Mouse (Mus musculus) fat pad, adult 2 months (tissue): ENCODE data around the gene Hpcal1.

Source experiments
- DNase-seq: peaks from one replicate; pipeline ENCODE4 v3.0.0-alpha.2; 2011; ENCODE audit warnings: low read depth, low spot score; ENCODE audit errors: extremely low read depth

The Hpcal1 gene

GRCm38 (mm10) chr12:17684315-17684714 is 6.3 kb upstream of the Hpcal1 start:
- DNase-seq, result peak; percentile 70

DNA sequence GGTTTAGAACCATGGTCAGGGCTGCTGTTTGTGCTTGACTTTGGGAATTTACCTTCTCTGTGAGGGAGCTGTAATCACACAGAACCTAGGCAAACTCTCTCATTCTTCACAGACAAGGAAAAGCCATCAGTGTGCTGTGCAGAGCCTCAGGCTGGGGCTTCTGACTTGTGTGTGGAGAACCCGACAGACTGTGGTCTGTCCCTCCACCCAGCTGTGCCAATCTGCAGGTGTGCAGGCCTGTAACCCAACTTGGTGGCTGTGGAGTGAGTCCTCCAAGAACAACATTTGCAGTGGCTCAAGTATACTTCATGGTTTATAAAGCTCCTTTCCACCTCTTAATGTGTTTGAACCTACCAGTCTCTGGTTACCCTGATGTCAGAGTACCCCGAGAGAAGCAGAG is 4.5 kb upstream of the Hpcal1 start:
- no peak for DNase-seq

GRCm38 (mm10) chr12:17688913-17689312 is 1.7 kb upstream of the Hpcal1 start:
- DNase-seq, result no peak

DNA sequence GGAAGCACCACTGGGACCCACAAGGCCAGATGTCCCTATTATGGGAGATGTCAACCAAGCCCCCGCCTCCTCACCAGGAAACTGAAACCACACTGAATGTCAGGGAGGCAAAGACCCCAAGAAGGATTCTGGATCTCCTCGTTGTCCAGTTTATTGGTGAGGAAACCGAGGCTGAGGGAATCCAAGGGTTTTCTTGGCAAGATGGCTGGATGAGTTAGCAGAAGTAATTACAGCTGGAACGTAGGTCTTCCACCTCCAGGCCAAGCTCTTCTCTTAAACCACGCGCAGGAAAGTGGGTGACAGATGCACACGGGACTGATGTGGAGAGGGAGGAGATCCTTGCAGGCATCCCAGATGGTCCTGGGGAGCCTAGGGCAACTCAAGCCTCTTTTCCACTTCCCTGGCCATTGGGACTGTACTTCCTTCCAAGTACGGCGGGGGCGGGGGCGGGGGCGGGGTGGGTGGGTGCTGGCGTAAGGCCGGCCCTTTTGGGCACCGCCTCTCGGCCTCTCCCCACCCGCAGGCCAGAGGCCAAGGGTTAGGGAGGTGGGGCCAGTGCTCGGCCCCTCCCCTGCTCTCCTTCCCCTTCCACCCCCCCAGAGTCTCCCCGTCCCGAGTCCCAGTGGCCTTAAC is 609 bp upstream of the Hpcal1 start:
- no peak for DNase-seq

DNA sequence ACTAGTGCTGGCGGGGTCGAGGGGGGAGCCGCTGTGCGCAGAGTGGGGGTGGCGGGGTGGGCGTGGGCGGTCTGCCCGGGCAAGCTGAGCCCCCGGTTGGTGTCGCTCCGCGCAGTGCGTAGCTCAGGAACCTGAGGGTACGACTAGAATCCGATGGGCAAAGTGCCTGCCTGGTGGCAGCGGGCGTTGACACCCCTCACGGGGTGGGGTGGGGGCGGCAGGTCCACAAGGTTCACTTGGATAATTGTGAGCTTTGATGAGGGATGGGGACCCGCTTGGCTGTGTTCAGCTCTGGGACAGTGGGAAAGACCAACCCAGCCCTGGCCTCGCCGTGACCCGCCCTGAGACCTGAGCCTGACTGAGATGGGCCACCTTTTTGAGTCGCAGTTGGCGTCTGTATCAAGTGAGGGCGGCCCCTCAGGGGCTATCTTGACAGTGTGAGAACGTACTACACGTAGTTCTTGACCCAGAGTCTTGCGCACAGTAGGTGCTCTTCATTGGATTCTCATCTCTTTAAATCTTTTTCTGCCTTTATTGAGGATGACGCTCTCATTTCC is 742 bp downstream of the Hpcal1 start:
- DNase-seq, result no peak

DNA sequence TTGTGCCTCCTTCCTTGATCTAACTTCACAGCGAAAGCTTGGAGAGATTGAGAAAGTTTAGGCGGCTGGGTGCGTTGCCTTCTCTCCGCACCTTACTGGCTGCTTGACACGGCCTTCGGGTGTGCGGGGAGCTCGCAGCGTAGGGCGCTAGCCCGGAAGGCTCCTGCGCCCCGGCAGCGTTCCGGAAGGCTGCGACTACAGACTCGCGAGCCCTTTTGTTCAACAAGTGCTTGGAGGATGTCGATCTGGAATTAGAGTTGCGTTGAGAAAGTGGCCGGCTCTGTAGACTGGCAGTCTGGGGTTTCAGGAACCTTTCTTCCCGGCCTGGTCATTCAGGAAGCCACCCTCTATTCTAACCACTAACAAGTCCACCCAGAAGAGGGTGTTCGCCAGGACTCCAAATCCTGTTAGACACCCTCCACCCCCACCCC is 1.2 kb downstream of the Hpcal1 start:
- no peak for DNase-seq

DNA sequence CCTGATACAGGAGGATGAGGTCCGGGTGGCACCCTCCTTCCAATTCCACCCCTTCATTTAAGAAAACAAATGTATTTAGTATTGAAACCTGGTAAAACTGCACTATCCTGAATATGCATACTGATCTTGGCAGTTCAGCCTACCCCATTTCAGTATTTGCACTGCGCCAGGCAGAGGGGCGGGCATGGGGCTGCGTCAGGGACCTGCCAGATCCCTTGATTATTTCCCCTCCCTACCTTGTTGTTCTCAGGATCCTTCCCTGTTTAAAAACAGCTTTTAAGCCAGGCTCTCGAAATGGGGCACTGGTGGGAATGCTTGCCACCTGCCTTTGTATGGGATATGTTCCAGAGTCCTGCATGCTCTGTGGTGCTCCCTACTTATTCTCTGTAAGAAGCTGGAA is 1.7 kb downstream of the Hpcal1 start:
- DNase-seq, result no peak

- DNase-seq, result no peak
Measured at GRCm38 (mm10) chr12:17692953-17693352, 2.3 kb downstream of the Hpcal1 start.

DNA sequence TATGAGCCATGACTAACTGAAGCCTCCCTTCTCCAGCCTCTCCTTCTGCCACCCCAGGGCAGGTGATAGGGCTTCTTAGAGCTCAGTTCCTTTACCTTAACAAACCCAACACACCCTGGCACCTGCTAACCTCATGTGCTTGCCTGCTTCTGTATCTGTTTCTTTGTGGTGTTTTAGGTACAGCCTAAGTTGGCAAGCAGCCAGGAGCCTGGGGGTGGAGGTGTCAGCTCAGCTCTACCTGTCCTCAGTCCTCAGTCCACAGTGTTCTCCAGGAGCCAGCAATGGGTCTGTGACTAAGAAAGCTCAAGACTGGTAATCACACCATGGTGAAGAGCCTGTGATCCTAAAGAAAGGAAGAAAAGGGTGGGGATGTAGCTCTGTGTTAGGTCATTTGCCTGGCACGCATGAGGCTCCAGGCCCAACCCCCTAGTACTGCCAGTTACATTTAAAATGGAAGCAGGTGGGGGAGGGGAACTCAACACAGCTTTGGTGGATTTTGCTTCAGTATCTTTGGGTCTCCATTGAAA is 4.0 kb downstream of the Hpcal1 start:
- no peak for DNase-seq

- no peak for DNase-seq
Measured at GRCm38 (mm10) chr12:17696395-17696794, 5.7 kb downstream of the Hpcal1 start.

DNA sequence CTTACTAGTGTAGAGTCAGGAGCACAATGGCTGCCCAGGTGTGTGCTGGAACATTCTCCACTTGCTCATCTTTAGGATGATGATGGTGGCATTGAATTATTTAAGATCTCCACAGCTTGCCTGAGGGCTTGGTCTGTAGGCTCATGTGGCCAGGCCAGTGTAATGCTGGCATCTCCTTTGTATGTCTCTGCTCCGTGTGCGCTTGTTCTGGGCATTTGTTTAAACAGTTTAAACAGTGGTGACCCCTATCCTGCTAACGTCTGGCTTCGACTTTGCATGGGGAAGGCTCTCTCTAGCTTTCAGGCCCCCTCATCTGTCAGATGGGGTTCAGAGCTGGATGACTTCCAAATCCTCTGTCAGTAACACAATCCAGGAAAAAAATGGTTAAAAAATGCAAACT is 8.3 kb downstream of the Hpcal1 start:
- DNase-seq, result no peak

GRCm38 (mm10) chr12:17699480-17699879 is 8.8 kb downstream of the Hpcal1 start:
- DNase-seq, result no peak

- DNase-seq, result no peak
Measured at GRCm38 (mm10) chr12:17701131-17701720, 10.6 kb downstream of the Hpcal1 start.

- DNase-seq, result no peak
Measured at GRCm38 (mm10) chr12:17701795-17702194, 11.1 kb downstream of the Hpcal1 start.

GRCm38 (mm10) chr12:17702257-17702943 is 11.7 kb downstream of the Hpcal1 start:
- DNase-seq, result no peak

DNA sequence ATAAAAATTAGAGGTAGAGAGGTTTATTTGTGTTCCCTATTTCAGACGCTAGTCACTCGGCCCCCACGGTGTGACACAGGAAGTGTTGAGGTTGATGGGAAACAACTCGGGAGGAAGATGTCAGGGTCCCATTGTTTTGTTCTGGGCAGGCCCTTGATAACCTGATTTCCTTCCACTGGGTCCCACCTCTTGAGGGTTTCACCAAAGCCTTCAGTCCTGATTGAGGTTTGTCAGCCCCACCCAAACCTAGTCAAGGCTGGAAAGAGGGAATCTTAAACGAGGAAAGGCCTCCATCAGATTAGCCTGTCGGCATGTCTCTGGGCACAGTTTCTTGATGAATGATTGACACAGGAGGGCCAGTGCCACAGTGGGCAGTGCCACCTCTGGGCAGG is 12.3 kb downstream of the Hpcal1 start:
- no peak for DNase-seq

- DNase-seq, result no peak
Measured at GRCm38 (mm10) chr12:17703866-17704265, 13.2 kb downstream of the Hpcal1 start.

GRCm38 (mm10) chr12:17707472-17707871 is 16.8 kb downstream of the Hpcal1 start:
- DNase-seq, result no peak

DNA sequence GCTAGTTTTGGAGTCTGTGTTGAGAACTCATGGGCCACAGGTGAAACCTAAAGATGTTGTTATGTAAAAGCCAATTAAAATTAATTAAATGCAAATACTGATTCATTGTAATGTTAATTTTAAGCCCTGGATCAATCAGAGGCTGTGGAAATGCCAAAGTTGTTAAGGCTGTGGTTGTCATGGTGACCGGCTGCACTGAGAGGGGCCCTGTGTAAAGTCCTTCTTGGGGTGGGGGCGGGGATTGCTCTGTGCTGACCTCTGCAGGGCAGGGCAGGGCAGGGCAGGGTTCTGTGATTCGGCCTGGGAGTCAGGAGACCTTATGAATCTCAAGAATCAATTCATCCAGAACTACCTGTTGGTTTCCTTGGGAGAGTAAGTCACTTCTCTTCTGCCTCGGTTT is 18.8 kb downstream of the Hpcal1 start:
- DNase-seq, result no peak

- no peak for DNase-seq
Measured at GRCm38 (mm10) chr12:17709926-17710746, 19.5 kb downstream of the Hpcal1 start.

DNA sequence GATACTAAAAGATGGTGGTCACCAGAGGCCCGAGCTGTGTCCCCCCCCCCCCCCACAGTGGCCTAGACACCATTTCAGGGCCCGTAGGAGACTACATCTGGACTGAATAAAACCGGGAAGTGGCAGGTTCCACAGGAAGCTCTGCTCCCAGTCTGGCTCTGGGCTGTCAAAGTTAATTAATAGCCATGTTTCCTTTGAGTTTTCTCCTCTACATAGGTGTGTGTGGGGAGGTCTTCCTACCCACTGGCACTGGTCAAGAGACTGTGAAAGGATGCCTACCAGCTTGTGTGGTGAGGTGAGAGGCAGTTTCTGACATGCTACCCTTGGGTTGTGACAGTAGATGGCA is 20.1 kb downstream of the Hpcal1 start:
- DNase-seq, result no peak
